Mouse (Mus musculus) lung, adult 2 months (tissue): ENCODE data around the gene Ldhb.

Source experiments
- CTCF ChIP-seq: fragments of 200-500 bp; IDR thresholded peaks from 2 replicates; pipeline ENCODE4 v1.5.1; 2011; ENCODE audit warnings: mild to moderate bottlenecking, low read length, control low read depth; ENCODE audit not compliant: insufficient read depth
- POLR2A ChIP-seq: fragments of 200-500 bp; IDR thresholded peaks from 2 replicates; pipeline ENCODE4 v1.6.1; 2011; ENCODE audit warnings: low read depth, mild to moderate bottlenecking, control low read depth, low read length, borderline replicate concordance; ENCODE audit errors: extremely low read depth

DNA sequence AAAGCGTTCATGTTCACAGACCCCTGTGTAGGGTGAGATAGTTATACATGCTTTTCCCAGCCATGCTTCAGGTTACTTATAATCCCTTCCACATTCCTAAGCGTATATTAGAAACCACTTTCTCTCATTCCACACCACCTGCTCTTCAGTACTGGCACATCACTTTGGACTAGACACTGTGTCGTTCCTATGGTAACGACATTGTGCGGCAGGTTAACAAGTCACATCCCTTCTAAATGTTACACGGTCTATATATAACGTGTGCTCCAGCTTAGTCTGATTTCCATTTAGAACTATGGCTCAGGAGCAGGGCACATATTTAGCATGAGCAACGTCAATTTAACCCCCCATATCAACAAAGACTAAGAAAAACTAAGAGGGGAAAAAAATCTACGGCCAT is 20.1 kb downstream of the Ldhb start:
- TF ChIP-seq CTCF, result no peak
- no peak for TF ChIP-seq POLR2A
